Comparison of ENCODE assay signal across 8 mouse cellular contexts in genomic region chr9:35016762-35017161, GRCm38 (mm10).
DNase-seq lines count a peak whose midpoint lies in the region; ATAC-seq and TF ChIP-seq lines count a peak whose summit lies in the region.
"Had no signal": no experiment of that assay in that cellular context is flagged by ENCODE, and none has a peak within 500 bp of the region (broad histone marks: within the 10 kb centered on the region; RNA-seq: fewer than 3 reads in every experiment).

No protein-coding gene starts in this region.

- no peak overlapping the region for H3K4me3 ChIP-seq in kidney, postnatal 0 days (replicated peaks; ENCODE audit: low read depth, low read length)
- H3K4me3 ChIP-seq in kidney, embryonic 14.5 days (ENCODE audit: low read length), result no peak overlapping the region
- H3K4me3 ChIP-seq in hindbrain, postnatal 0 days (ENCODE audit: low read length), result no peak overlapping the region
- H3K4me3 ChIP-seq in olfactory bulb, adult 2 months (ENCODE audit: insufficient read depth, low read depth, low read length), result no peak overlapping the region

- H3K27ac ChIP-seq in kidney, postnatal 0 days, result no peak overlapping the region
- H3K27ac ChIP-seq in kidney, embryonic 14.5 days (ENCODE audit: low read depth, low read length), result no peak overlapping the region
- peak overlapping the region; percentile 46; the same call in 1 of the 2 replicates for H3K27ac ChIP-seq in hindbrain, postnatal 0 days
- peak overlapping the region; percentile 89 for H3K27ac ChIP-seq in olfactory bulb, adult 2 months (ENCODE audit: insufficient read depth, low read depth, low read length)
- H3K27ac ChIP-seq: macrophage had no signal

- no peaks in the 10 kb centered on the region for H3K4me1 ChIP-seq in kidney, postnatal 0 days (replicated peaks; ENCODE audit: insufficient read depth, low read length)
- H3K4me1 ChIP-seq in kidney, embryonic 14.5 days (ENCODE audit: control insufficient read depth, insufficient read depth, low read length), result peaks cover 5% of the 10 kb centered on the region; the same call in 1 of the 2 replicates
- peaks cover 16% of the 10 kb centered on the region; the same call in 1 of the 2 replicates for H3K4me1 ChIP-seq in hindbrain, postnatal 0 days (ENCODE audit: insufficient read depth, low read length)
- peaks cover 28% of the 10 kb centered on the region for H3K4me1 ChIP-seq in olfactory bulb, adult 2 months (ENCODE audit: control insufficient read depth, insufficient read depth, low read length)

- DNase-seq in kidney, postnatal 0 days (ENCODE audit: low spot score), result no peak
- peak; percentile 61 for DNase-seq in CD4-positive, CD25-positive, alpha-beta regulatory T cell, adult 2 months (ENCODE audit: low read depth, low spot score)
- DNase-seq in T-cell, adult 2 months (ENCODE audit: low spot score), result peak; percentile 11
- DNase-seq in hindbrain, postnatal 0 days (ENCODE audit: low spot score), result peak; percentile 62
- DNase-seq in layer of hippocampus, adult 9-11 months, result no peak

- no peak for ATAC-seq in kidney, postnatal 0 days (replicated peaks; ENCODE audit: low FRiP score, low read depth)
- ATAC-seq in kidney, embryonic 14.5 days (ENCODE audit: low FRiP score, low TSS enrichment), result no peak
- 0 out of 2 replicates have a peak, but pooled peaks have one; percentile 21 for ATAC-seq in hindbrain, postnatal 0 days

- WGBS in kidney, postnatal 0 days, result 59% methylated on average over 4 of the region's 4 CpGs
- WGBS in kidney, embryonic 14.5 days, result 48% methylated on average over 4 of the region's 4 CpGs
- WGBS in hindbrain, postnatal 0 days, result 52% methylated on average over 4 of the region's 4 CpGs
- WGBS in olfactory bulb, adult 2 months, result 47% methylated on average over 4 of the region's 4 CpGs

- H3K9ac ChIP-seq in kidney, postnatal 0 days (ENCODE audit: low read depth, low read length), result no peak overlapping the region
- H3K9ac ChIP-seq in kidney, embryonic 14.5 days (ENCODE audit: low read depth, low read length), result no peak overlapping the region
- no peak overlapping the region for H3K9ac ChIP-seq in hindbrain, postnatal 0 days (replicated peaks; ENCODE audit: low read length)

- H3K27me3 ChIP-seq in kidney, postnatal 0 days (ENCODE audit: insufficient read depth, low read length), result no peaks in the 10 kb centered on the region
- H3K27me3 ChIP-seq in kidney, embryonic 14.5 days (ENCODE audit: control insufficient read depth, insufficient read depth, low read length), result no peaks in the 10 kb centered on the region
- H3K27me3 ChIP-seq in hindbrain, postnatal 0 days (ENCODE audit: insufficient read depth, low read length), result no peaks in the 10 kb centered on the region

- peak; percentile 70 for TF ChIP-seq CTCF in kidney, postnatal 0 days (IDR thresholded peaks at IDR 0.05; ENCODE audit: low read depth)
- peak; percentile 71 for TF ChIP-seq CTCF in hindbrain, postnatal 0 days (IDR thresholded peaks at IDR 0.05; ENCODE audit: low read depth)
- TF ChIP-seq CTCF in olfactory bulb, adult 2 months (IDR thresholded peaks at IDR 0.05; ENCODE audit: insufficient read depth, low read depth, low read length), result no peak

- TF ChIP-seq POLR2A in olfactory bulb, adult 2 months (IDR thresholded peaks at IDR 0.05; ENCODE audit: insufficient read depth, low read depth, low read length), result no peak

- H3K4me2 ChIP-seq in kidney, postnatal 0 days (ENCODE audit: low read length), result no peak overlapping the region
- H3K4me2 ChIP-seq in kidney, embryonic 14.5 days (replicated peaks; ENCODE audit: low read depth, low read length), result no peak overlapping the region
- H3K4me2 ChIP-seq in hindbrain, postnatal 0 days (ENCODE audit: low read depth, low read length), result no peak overlapping the region

- no peaks in the 10 kb centered on the region for H3K9me3 ChIP-seq in kidney, postnatal 0 days (replicated peaks; ENCODE audit: low read length)
- H3K9me3 ChIP-seq in kidney, embryonic 14.5 days (ENCODE audit: control insufficient read depth, low read length), result no peaks in the 10 kb centered on the region
- no peaks in the 10 kb centered on the region for H3K9me3 ChIP-seq in hindbrain, postnatal 0 days (ENCODE audit: low read length)

- no peaks in the 10 kb centered on the region for H3K36me3 ChIP-seq in kidney, postnatal 0 days (ENCODE audit: insufficient read depth, low read length)
- H3K36me3 ChIP-seq in kidney, embryonic 14.5 days (ENCODE audit: control insufficient read depth, insufficient read depth, low read length), result no peaks in the 10 kb centered on the region
- H3K36me3 ChIP-seq in hindbrain, postnatal 0 days (ENCODE audit: insufficient read depth, low read length), result no peaks in the 10 kb centered on the region; the same call in 1 of the 2 replicates

Comparison
In these comparisons a context has a peak if more than half of its experiments do, and no peak if none do; other contexts are left out.
1. DNase-seq: peak in CD4-positive, CD25-positive, alpha-beta regulatory T cell, adult 2 months (single experiment), T-cell, adult 2 months (single experiment) and hindbrain, postnatal 0 days (single experiment); none in kidney, postnatal 0 days (single experiment) and layer of hippocampus, adult 9-11 months (single experiment).
2. H3K27ac ChIP-seq: peak in hindbrain, postnatal 0 days (single experiment) and olfactory bulb, adult 2 months (single experiment); none in kidney, postnatal 0 days (single experiment) and kidney, embryonic 14.5 days (single experiment).